Mouse (Mus musculus): ENCODE data around the gene Fam19a4.
"Not testable (repeated sequence)": the region's sequence is repeated elsewhere in the genome, so short reads cannot be mapped to it uniquely, and the experiment has no call there.

Fam19a4 gene

DNA sequence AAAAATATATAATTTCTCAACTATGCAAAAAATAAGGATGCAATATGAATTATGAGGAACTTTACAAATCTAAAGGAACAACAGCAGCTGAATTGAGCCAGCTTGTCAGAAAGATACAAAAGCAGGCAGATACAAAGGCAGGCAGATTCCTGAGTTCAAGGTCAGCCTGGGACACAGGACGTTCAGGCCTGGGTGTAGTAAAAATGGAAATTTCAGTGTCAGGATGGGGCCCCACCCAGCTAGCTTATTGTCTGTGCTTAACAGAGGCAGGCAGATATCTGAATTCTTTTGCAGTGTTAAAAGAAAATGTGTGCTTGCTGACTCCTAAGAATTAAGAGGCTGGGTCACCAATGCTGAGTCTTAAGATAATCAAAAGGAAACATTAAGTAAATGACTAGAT, 124.4 kb downstream of the Fam19a4 start:
- DNase-seq, result no peak

DNA sequence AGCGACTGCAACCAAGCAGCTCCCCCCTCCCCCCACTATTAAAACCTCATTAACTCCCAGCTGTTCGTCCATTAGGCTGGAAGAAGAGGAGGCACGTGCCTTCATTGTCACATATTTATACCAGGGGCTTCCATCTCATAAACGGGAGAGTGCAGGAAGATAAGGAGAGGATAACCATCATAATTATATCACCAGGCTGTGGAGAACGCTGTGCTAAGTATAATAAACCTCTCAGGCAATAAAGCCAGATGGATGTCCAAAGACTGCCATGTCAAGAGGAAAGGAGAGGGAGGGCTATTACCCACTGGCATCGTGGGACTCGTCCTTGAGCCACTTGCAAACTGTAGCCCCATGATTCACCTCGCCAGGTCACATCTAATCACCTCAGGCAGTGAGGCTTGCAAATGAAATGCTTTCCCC, 151.1 kb downstream of the Fam19a4 start:
- no peak for DNase-seq

DNA sequence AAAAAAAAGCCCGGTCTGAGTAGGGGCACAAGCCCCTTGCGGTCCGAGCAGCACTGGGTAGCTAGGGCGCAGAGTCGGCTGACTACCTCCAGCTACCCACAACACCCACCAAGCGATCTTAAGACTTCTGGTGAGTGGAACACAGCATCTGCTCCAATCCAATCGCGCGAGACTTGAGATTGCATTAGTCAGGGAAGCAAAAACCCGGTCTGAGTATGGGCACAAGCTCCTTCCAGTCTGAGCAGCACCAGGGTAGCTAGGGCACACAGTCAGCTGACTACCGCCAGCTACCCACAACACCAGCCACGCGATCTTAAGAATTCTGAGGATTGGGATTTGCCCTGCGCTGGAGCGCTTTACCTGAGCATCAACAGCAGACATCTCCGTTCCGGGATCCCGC, 183.1 kb downstream of the Fam19a4 start:
- DNase-seq, result not testable (repeated sequence)

DNA sequence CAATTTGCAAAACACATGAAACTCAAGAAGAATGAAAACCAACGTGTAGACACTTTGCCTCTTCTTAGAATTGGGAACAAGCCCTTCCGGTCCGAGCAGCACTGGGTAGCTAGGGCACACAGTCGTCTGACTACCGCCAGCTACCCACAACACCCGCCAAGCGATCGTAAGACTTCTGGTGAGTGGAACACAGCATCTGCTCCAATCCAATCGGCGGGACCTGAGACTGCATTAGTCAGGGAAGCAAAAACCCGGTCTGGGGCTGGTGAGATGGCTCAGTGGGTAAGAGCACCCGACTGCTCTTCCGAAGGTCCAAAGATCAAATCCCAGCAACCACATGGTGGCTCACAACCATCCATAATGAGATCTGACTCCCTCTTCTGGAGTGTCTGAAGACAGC, 183.6 kb downstream of the Fam19a4 start:
- DNase-seq, result not testable (repeated sequence)

DNA sequence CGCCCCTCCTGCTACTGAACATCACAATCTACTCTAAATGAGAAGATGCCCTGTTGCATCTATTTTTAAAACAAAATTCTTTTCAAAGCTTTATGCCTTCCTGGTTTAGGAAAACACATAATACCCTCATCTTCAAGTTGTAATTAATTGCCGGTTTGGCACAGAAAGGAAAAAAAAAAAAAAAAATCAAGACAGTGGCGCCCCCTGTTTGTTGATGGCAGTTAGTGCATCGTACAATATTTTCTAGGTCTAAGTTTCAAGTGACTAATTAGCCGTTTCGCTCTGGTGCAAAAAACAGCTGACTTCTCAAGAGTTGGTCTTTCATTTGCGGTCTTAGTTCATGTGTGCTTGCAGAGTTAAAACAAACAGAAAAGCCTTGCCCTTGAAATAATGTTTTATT, 207.1 kb downstream of the Fam19a4 start:
- DNase-seq, result no peak

DNA sequence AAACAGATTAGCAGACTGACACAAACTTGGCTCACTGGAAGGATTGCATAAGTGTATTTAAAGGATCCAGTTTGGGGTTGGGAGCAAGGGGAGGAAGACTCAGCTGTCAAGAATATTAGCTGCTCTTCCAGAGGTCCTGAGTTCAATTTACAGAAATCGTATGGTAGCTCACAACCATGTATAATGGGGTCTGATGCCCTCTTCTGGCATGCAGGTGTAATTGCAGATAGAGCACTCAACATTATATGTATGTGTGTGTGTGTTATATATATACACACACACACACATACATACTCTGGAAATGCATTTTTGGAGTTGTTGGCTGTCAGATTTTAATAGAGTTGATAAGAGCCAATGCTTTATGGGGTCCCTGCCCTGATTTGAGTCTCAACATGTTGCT, 216.3 kb downstream of the Fam19a4 start:
- no peak for DNase-seq

DNA sequence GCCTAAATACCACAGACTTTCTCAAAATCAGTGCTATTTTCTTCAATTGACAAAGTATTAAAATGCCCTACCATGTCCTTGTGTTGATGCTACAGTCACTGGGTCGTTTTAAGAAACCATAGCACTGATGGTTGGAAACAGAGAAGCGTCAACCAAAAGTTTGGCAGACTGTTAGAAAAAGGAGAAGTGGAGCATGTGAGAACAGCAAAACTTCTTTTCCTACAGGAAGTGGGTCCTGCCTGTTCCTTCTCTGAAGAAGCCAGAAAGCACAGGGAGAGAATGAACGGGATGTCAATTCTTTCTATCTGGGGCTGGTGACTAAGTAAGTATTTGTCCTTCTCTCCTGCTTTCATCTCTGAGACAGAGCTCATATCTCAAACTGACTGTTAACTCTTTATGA, 219.6 kb downstream of the Fam19a4 start:
- DNase-seq, result no peak

DNA sequence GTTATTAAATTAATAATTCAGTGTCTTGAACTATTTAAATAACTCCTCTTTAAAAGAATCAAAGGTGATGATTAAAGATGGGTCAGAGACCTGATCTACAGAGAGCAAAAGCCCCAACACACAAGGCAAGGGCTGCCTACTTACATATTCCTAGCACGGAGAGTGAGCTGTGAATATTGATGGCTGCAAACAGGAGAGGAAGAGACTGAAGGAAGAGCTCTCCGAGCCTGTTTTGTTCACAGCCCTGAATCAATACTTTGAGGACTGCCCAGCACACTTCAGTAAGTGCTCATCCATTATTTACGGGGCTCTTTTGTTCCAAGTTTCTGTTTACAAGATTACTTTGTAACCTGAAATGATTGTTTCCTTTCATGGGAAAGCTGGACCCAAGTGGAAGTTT, 233.6 kb downstream of the Fam19a4 start:
- DNase-seq, result no peak

DNA sequence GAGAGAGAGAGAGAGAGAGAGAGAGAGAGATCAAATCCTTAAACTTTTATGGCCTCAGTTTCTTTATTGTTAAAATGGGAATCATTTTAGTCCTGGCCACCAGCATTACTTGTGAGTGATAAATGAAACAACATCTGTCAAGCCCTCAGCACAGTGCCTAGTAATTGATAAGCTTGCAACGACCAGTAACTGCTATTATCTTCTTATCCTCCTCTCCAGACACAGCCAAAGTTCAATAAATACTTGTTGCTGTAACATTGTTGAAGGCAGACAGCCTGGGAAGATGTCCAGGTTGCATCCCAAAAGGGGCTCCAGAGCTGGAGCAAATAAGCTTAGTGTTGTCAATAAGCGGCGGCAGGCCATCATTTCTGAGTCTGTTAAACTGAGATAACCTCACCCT, 257.2 kb downstream of the Fam19a4 start:
- DNase-seq, result no peak

DNA sequence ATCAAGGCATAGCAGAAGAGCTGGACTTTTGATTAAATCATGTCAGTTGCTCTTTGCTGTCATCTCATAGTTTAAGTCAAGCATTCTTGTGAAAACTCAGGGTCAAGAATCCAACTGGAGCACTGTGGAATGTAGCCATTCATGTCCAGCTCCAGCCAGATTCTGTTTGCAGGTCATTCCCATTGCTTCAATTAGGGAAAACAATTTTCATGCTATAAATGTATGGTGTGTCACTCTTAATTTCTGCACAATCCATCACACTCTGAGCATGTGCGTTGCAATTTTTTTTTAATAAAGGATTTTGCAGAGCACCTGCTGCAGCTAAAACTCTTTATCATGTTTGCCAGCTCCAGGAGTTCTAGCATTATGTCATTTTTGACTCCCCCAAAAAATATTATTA, 261.5 kb downstream of the Fam19a4 start:
- DNase-seq, result no peak

DNA sequence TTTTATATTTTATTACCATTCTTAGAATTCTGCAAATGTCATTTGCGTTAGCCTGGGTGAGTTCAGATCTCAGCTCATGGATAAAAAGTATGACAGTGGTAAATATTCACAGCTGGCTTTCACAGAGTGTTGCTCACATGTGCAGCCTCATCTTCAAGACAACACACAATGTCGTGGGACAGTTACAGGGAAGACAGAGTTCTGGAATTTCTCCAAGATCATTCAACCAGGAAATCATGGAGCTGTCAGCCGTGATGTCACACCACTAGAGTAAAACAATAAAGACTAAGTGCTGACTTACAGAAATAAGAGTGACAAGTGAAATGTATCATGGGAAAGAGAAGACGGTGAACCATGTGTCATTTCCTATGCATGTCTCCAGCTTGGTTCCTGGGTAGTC, 262.8 kb downstream of the Fam19a4 start:
- no peak for DNase-seq
